Mouse (Mus musculus): Measurements from ENCODE around the gene Arx. TPM values are rescaled to one million over a fixed set of nuclear protein-coding genes. Genes with fewer than 3 reads are reported as not detected.
A peak's percentile ranks its signal among the peaks of the same experiment; 100 is the strongest.

Arx gene
- polyA plus RNA-seq (2016; fragmentation: Nextera tagmentation; extraction: Ambion mirVana): 0.29 TPM in 1 of 2 replicates, not detected in the other

GRCm38 (mm10) chrX:93286291-93286893, at the start of gene Arx:
Gene Arx (plus strand): TSS chrX:93286445.
- DNase-seq (ENCODE audit: low spot score): peak; percentile 85
- H3K27ac ChIP-seq: no peak within 1 kb of the TSS
- peaks cover 94% of the 10 kb centered on the region for H3K27me3 ChIP-seq (ENCODE audit: insufficient read depth, poor library complexity, severe bottlenecking)
- H3K4me1 ChIP-seq: peaks cover 8% of the 10 kb centered on the region
- no peaks in the 10 kb centered on the region for H3K36me3 ChIP-seq
- WGBS: 17% methylated on average over 31 of the region's 31 CpGs
- peak within 1 kb of the TSS; percentile 38; the same call in 1 of the 2 replicates for H3K4me3 ChIP-seq
- no peaks in the 10 kb centered on the region for H3K9me3 ChIP-seq

GRCm38 (mm10) chrX:93251329-93251728, 34.9 kb upstream of the Arx start:
- no peak for DNase-seq (ENCODE audit: low spot score)
- no peaks in the 10 kb centered on the region for H3K36me3 ChIP-seq
- H3K4me3 ChIP-seq: no peak overlapping the region
- H3K27ac ChIP-seq: no peak overlapping the region
- H3K4me1 ChIP-seq: no peaks in the 10 kb centered on the region
- H3K9me3 ChIP-seq: no peaks in the 10 kb centered on the region
- 64% methylated on average over 1 of the region's 1 CpGs for WGBS
- no peaks in the 10 kb centered on the region for H3K27me3 ChIP-seq (ENCODE audit: insufficient read depth, poor library complexity, severe bottlenecking)

GRCm38 (mm10) chrX:93275689-93276088, 10.6 kb upstream of the Arx start:
- Histone ChIP-seq H3K4me1 (no peaks in the 10 kb centered on the region), H3K27ac (no peak overlapping the region), H3K9me3 (no peaks in the 10 kb centered on the region), H3K4me3 (no peak overlapping the region), H3K36me3 (no peaks in the 10 kb centered on the region), H3K27me3 (ENCODE audit: insufficient read depth, poor library complexity, severe bottlenecking) (peaks cover 19% of the 10 kb centered on the region; the same call in 1 of the 2 replicates)
- WGBS: 43% methylated on average over 3 of the region's 3 CpGs
- DNase-seq (ENCODE audit: low spot score): no peak

GRCm38 (mm10) chrX:93279940-93280339, 6.3 kb upstream of the Arx start:
- no peak for DNase-seq (ENCODE audit: low spot score)
- H3K27ac ChIP-seq: no peak overlapping the region
- H3K4me3 ChIP-seq: no peak overlapping the region
- H3K4me1 ChIP-seq: no peaks in the 10 kb centered on the region
- H3K9me3 ChIP-seq: no peaks in the 10 kb centered on the region
- no peaks in the 10 kb centered on the region for H3K36me3 ChIP-seq
- H3K27me3 ChIP-seq (ENCODE audit: insufficient read depth, poor library complexity, severe bottlenecking): peaks cover 56% of the 10 kb centered on the region
- 22% methylated on average over 7 of the region's 11 CpGs for WGBS

GRCm38 (mm10) chrX:93281028-93281723, 5.1 kb upstream of the Arx start:
- Histone ChIP-seq H3K4me1 (no peaks in the 10 kb centered on the region), H3K9me3 (no peaks in the 10 kb centered on the region), H3K4me3 (peak overlapping the region; percentile 42), H3K27ac (no peak overlapping the region), H3K36me3 (no peaks in the 10 kb centered on the region), H3K27me3 (ENCODE audit: insufficient read depth, poor library complexity, severe bottlenecking) (peaks cover 68% of the 10 kb centered on the region)
- DNase-seq (ENCODE audit: low spot score): no peak
- 15% methylated on average over 23 of the region's 23 CpGs for WGBS

- no peaks in the 10 kb centered on the region; the same call in 1 of the 2 replicates for H3K4me1 ChIP-seq
- H3K27me3 ChIP-seq (ENCODE audit: insufficient read depth, poor library complexity, severe bottlenecking): peaks cover 73% of the 10 kb centered on the region
- no peaks in the 10 kb centered on the region for H3K36me3 ChIP-seq
- DNase-seq (ENCODE audit: low spot score): no peak
- no peaks in the 10 kb centered on the region for H3K9me3 ChIP-seq
- no peak overlapping the region for H3K27ac ChIP-seq
- H3K4me3 ChIP-seq: peak overlapping the region; percentile 42
- 12% methylated on average over 5 of the region's 5 CpGs for WGBS
Measured at GRCm38 (mm10) chrX:93281756-93282155, 4.5 kb upstream of the Arx start.

- Histone ChIP-seq H3K4me3 (no peak overlapping the region), H3K9me3 (no peaks in the 10 kb centered on the region), H3K27me3 (ENCODE audit: insufficient read depth, poor library complexity, severe bottlenecking) (peaks cover 91% of the 10 kb centered on the region), H3K36me3 (no peaks in the 10 kb centered on the region), H3K4me1 (peaks cover 8% of the 10 kb centered on the region), H3K27ac (no peak overlapping the region)
- 21% methylated on average over 10 of the region's 10 CpGs for WGBS
- DNase-seq (ENCODE audit: low spot score): no peak
Measured at GRCm38 (mm10) chrX:93285091-93285490, 1.2 kb upstream of the Arx start.

GRCm38 (mm10) chrX:93288339-93288738, 2.1 kb downstream of the Arx start:
- no peaks in the 10 kb centered on the region for H3K9me3 ChIP-seq
- peaks cover 8% of the 10 kb centered on the region for H3K4me1 ChIP-seq
- no peaks in the 10 kb centered on the region for H3K36me3 ChIP-seq
- H3K27ac ChIP-seq: no peak overlapping the region
- DNase-seq (ENCODE audit: low spot score): no peak
- H3K27me3 ChIP-seq (ENCODE audit: insufficient read depth, poor library complexity, severe bottlenecking): peaks cover 92% of the 10 kb centered on the region
- 8% methylated on average over 35 of the region's 37 CpGs for WGBS
- peak overlapping the region; percentile 59 for H3K4me3 ChIP-seq

GRCm38 (mm10) chrX:93289076-93289475, 2.8 kb downstream of the Arx start:
- Histone ChIP-seq H3K27ac (no peak overlapping the region), H3K36me3 (no peaks in the 10 kb centered on the region), H3K4me3 (peak overlapping the region; percentile 59), H3K4me1 (peaks cover 8% of the 10 kb centered on the region), H3K9me3 (no peaks in the 10 kb centered on the region), H3K27me3 (ENCODE audit: insufficient read depth, poor library complexity, severe bottlenecking) (peaks cover 96% of the 10 kb centered on the region)
- WGBS: 12% methylated on average over 37 of the region's 37 CpGs
- no peak for DNase-seq (ENCODE audit: low spot score)

GRCm38 (mm10) chrX:93289851-93290380, 3.7 kb downstream of the Arx start:
- Histone ChIP-seq H3K4me3 (no peak overlapping the region), H3K4me1 (peaks cover 8% of the 10 kb centered on the region), H3K27me3 (ENCODE audit: insufficient read depth, poor library complexity, severe bottlenecking) (peaks cover 96% of the 10 kb centered on the region), H3K36me3 (no peaks in the 10 kb centered on the region), H3K27ac (no peak overlapping the region), H3K9me3 (no peaks in the 10 kb centered on the region)
- no peak for DNase-seq (ENCODE audit: low spot score)
- 10% methylated on average over 12 of the region's 12 CpGs for WGBS

- Histone ChIP-seq H3K9me3 (no peaks in the 10 kb centered on the region), H3K4me1 (peaks cover 8% of the 10 kb centered on the region; the same call in 1 of the 2 replicates), H3K4me3 (no peak overlapping the region), H3K36me3 (no peaks in the 10 kb centered on the region), H3K27ac (no peak overlapping the region), H3K27me3 (ENCODE audit: insufficient read depth, poor library complexity, severe bottlenecking) (peaks cover 96% of the 10 kb centered on the region)
- 16% methylated on average over 6 of the region's 6 CpGs for WGBS
- DNase-seq (ENCODE audit: low spot score): no peak
Measured at GRCm38 (mm10) chrX:93292031-93292430, 5.8 kb downstream of the Arx start.

GRCm38 (mm10) chrX:93294736-93295490, 8.7 kb downstream of the Arx start:
- Histone ChIP-seq H3K36me3 (no peaks in the 10 kb centered on the region), H3K4me1 (peaks cover 4% of the 10 kb centered on the region; the same call in 1 of the 2 replicates), H3K4me3 (no peak overlapping the region), H3K27me3 (ENCODE audit: insufficient read depth, poor library complexity, severe bottlenecking) (peaks cover 95% of the 10 kb centered on the region), H3K9me3 (no peaks in the 10 kb centered on the region), H3K27ac (no peak overlapping the region)
- 11% methylated on average over 25 of the region's 25 CpGs for WGBS
- no peak for DNase-seq (ENCODE audit: low spot score)

- DNase-seq (ENCODE audit: low spot score): no peak
- WGBS: 20% methylated on average over 5 of the region's 5 CpGs
- no peaks in the 10 kb centered on the region for H3K36me3 ChIP-seq
Measured at GRCm38 (mm10) chrX:93295819-93296218, 9.6 kb downstream of the Arx start.

More at GRCm38 (mm10) chrX:93295819-93296218, 9.6 kb downstream of the Arx start:
- Histone ChIP-seq H3K4me1 (peaks cover 4% of the 10 kb centered on the region; the same call in 1 of the 2 replicates), H3K27ac (no peak overlapping the region), H3K4me3 (no peak overlapping the region), H3K9me3 (no peaks in the 10 kb centered on the region), H3K27me3 (ENCODE audit: insufficient read depth, poor library complexity, severe bottlenecking) (peaks cover 95% of the 10 kb centered on the region)

Measured in heart, embryonic 10.5 days (tissue).